Mouse (Mus musculus) forebrain, embryonic 12.5 days (tissue): ENCODE results near the gene Aknad1. TPM values are rescaled to one million over a fixed set of nuclear protein-coding genes. Genes with fewer than 3 reads are reported as not detected.

Source experiments
- ATAC-seq: fragments of 200-750 bp; cut with Nextera tagmentation; 2 replicates; pipeline ENCODE4 v1.8.0; 2017; ENCODE audit warnings: moderate TSS enrichment; ENCODE audit not compliant: low FRiP score
- H3K27ac ChIP-seq: fragments of 300-500 bp; sonication (generic); 2 replicates; pipeline ENCODE4 v1.5.1; 2016; ENCODE audit warnings: mild to moderate bottlenecking
- H3K27me3 ChIP-seq: fragments of 300-500 bp; sonication (generic); 2 replicates; pipeline ENCODE4 v1.6.1; 2016; ENCODE audit warnings: mild to moderate bottlenecking
- H3K36me3 ChIP-seq: fragments of 300-500 bp; sonication (generic); replicated peaks from 2 replicates; pipeline ENCODE4 v1.6.1; 2016; ENCODE audit warnings: mild to moderate bottlenecking
- H3K4me1 ChIP-seq: fragments of 300-500 bp; sonication (generic); 2 replicates; pipeline ENCODE4 v1.6.1; 2016
- H3K4me2 ChIP-seq: fragments of 300-500 bp; sonication (generic); 2 replicates; pipeline ENCODE4 v1.6.1; 2016; ENCODE audit warnings: mild to moderate bottlenecking, moderate library complexity
- H3K4me3 ChIP-seq: fragments of 300-500 bp; sonication (generic); replicated peaks from 2 replicates; pipeline ENCODE4 v1.5.1; 2016; ENCODE audit warnings: mild to moderate bottlenecking
- H3K9ac ChIP-seq: fragments of 300-500 bp; sonication (generic); 2 replicates; pipeline ENCODE4 v1.6.1; 2016; ENCODE audit warnings: mild to moderate bottlenecking
- H3K9me3 ChIP-seq: fragments of 300-500 bp; sonication (generic); 2 replicates; pipeline ENCODE4 v1.6.1; 2016
- WGBS: fragments of 180-500 bp; shearing (Covaris S2); methylation state at CpG from one replicate; pipeline ENCODE4 v1.1.7; 2016; 5-methylcytosine and 5-hydroxymethylcytosine counted together
- polyA plus RNA-seq: library from polyadenylated mRNA; unstranded; fragments of >200 nt; fragmentation: Nextera tagmentation; extraction: Ambion mirVana; gene quantifications from 2 replicates; pipeline ENCODE4 v1.2.1, GENCODE M21; 2016

Aknad1 gene
- polyA plus RNA-seq, 1 experiment from 2014 or later, result not detected

DNA sequence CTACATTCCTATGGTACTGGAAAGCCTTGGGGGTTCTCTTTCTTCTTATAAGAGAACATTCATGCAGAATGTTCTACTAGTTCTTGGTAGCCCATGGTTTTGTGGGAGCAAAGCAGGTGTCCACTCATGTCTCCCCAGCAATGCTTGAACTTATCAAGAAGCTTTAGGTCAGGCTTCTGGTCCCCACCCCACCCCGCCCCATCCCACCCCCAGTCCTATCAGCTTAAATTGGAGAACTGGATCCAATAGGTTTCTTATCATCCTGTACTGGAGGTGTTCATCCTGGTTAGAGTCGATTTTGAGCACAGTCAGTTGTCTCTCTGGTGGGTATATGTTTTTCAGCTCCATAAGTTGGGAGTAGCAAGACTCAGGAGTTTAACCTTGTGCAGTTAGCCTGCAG is 16.1 kb downstream of the Aknad1 start:
- ATAC-seq, result no peak

GRCm38 (mm10) chr3:108756131-108756530 is 16.7 kb downstream of the Aknad1 start:
- WGBS, result 79% methylated on average over 1 of the region's 1 CpGs
- no peak overlapping the region for H3K4me3 ChIP-seq
- no peaks in the 10 kb centered on the region for H3K4me1 ChIP-seq
- H3K9ac ChIP-seq, result no peak overlapping the region
- H3K27me3 ChIP-seq, result no peaks in the 10 kb centered on the region
- no peak for ATAC-seq
- H3K36me3 ChIP-seq, result no peaks in the 10 kb centered on the region
- H3K4me2 ChIP-seq, result no peak overlapping the region
- no peaks in the 10 kb centered on the region for H3K9me3 ChIP-seq
- no peak overlapping the region for H3K27ac ChIP-seq

More for the DNA sequence above, 16.1 kb downstream of the Aknad1 start:
- Histone ChIP-seq H3K9me3 (no peaks in the 10 kb centered on the region), H3K4me1 (no peaks in the 10 kb centered on the region), H3K36me3 (no peaks in the 10 kb centered on the region), H3K27me3 (no peaks in the 10 kb centered on the region), H3K9ac (no peak overlapping the region), H3K27ac (no peak overlapping the region), H3K4me2 (no peak overlapping the region), H3K4me3 (no peak overlapping the region)
- 91% methylated on average over 2 of the region's 2 CpGs for WGBS

DNA sequence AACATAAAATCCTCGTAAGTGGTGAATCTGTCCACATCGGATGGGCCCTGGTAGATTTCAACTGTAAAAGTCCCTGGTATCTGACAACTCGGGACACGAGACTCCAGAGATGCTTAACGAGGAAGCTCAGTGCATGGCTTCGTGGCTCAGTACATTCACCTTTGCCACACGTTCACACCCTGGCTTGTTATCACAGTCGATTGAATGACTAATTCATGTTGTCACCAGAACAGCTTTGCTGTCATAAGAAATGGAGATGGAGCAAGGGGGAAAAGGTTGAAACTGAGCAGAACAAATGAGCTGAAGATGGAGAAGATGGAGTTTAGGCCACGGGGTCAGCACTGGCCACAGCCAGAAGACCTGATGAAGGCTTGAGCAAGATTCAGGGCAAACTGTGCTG is 18.1 kb downstream of the Aknad1 start:
- WGBS, result 71% methylated on average over 9 of the region's 9 CpGs

DNA sequence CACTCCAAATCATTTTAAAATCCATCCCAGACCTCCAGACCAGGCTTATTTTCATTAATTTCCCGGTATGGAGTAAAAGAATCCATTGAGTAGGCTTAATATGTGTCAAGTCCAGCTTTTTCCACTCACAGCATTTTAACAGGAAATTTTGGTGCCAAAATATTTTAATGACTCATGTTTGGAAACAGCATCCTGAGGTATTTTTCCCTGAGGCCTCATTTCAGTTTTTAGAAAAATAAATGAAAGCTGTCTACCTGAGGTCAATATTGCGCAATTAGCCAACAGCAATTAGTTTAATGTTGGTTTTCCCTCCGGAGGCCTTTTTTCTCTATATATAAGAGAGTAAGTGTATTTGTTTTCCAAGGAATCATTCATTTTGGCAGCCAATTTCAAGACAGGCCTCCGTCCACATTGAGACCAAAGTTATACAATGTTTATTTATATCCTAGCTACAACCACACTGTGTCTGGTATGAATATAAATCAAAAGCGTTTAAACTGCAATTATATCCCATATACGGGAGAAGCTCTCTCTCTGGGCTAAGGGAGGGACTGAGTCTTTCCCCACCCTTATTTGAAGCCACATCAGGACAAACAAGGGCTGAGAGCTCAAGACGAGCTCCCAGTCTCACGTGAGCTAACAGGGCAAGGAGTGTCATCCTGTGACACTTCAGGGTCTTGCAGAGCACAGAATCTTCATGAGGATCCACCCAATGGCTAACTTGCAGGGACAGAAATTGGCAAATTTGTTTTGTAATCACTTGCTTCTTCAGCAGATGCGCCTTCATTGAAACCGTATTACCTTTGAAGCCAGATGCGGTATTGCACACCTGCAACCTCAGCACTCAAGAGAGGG is 20.3 kb downstream of the Aknad1 start:
- H3K27ac ChIP-seq, result no peak overlapping the region
- no peak overlapping the region for H3K4me2 ChIP-seq
- H3K36me3 ChIP-seq, result no peaks in the 10 kb centered on the region
- H3K27me3 ChIP-seq, result no peaks in the 10 kb centered on the region
- WGBS, result 88% methylated on average over 11 of the region's 11 CpGs
- H3K4me3 ChIP-seq, result no peak overlapping the region
- no peaks in the 10 kb centered on the region for H3K9me3 ChIP-seq
- no peak for ATAC-seq
- H3K4me1 ChIP-seq, result no peaks in the 10 kb centered on the region
- H3K9ac ChIP-seq, result no peak overlapping the region

More for the DNA sequence above, 18.1 kb downstream of the Aknad1 start:
- H3K9ac ChIP-seq, result no peak overlapping the region
- no peak overlapping the region for H3K4me2 ChIP-seq
- no peaks in the 10 kb centered on the region for H3K36me3 ChIP-seq
- H3K9me3 ChIP-seq, result no peaks in the 10 kb centered on the region
- no peak overlapping the region for H3K27ac ChIP-seq
- ATAC-seq, result no peak
- H3K4me3 ChIP-seq, result no peak overlapping the region
- no peaks in the 10 kb centered on the region for H3K4me1 ChIP-seq
- H3K27me3 ChIP-seq, result no peaks in the 10 kb centered on the region

GRCm38 (mm10) chr3:108762597-108763111 is 23.2 kb downstream of the Aknad1 start:
- no peaks in the 10 kb centered on the region for H3K36me3 ChIP-seq
- H3K27ac ChIP-seq, result no peak overlapping the region
- no peaks in the 10 kb centered on the region for H3K9me3 ChIP-seq
- no peak overlapping the region for H3K4me3 ChIP-seq
- H3K27me3 ChIP-seq, result no peaks in the 10 kb centered on the region
- no peak overlapping the region for H3K4me2 ChIP-seq
- ATAC-seq, result no peak
- 87% methylated on average over 7 of the region's 7 CpGs for WGBS
- no peak overlapping the region for H3K9ac ChIP-seq
- H3K4me1 ChIP-seq, result no peaks in the 10 kb centered on the region

DNA sequence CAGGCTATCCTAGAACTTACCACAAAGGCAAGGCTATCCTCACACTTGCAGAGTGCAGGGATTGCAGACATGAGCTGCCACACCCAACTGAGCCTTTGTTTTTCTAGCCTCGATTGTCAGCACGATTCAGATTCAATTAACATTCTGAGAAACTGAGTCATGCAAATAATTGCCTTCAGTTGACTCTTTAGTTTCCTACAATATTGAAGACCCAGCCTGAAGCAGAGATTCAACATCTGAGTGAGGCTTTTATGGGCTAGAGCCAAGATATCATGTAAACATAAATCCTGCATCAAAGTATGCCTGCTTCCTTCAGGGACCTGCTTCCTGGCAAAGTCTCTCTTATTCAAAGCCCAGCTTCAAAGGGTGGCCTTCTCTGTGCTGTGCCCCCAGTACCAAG is 24.2 kb downstream of the Aknad1 start:
- H3K27me3 ChIP-seq, result no peaks in the 10 kb centered on the region
- no peaks in the 10 kb centered on the region for H3K9me3 ChIP-seq
- H3K4me2 ChIP-seq, result no peak overlapping the region
- H3K4me3 ChIP-seq, result no peak overlapping the region
- H3K4me1 ChIP-seq, result no peaks in the 10 kb centered on the region
- ATAC-seq, result no peak
- H3K9ac ChIP-seq, result no peak overlapping the region
- no peak overlapping the region for H3K27ac ChIP-seq
- H3K36me3 ChIP-seq, result no peaks in the 10 kb centered on the region
- 75% methylated on average over 2 of the region's 2 CpGs for whole genome bisulfite sequencing

- no peak overlapping the region for H3K9ac ChIP-seq
- 69% methylated on average over 7 of the region's 7 CpGs for WGBS
Measured at GRCm38 (mm10) chr3:108764976-108765375, 25.5 kb downstream of the Aknad1 start.

DNA sequence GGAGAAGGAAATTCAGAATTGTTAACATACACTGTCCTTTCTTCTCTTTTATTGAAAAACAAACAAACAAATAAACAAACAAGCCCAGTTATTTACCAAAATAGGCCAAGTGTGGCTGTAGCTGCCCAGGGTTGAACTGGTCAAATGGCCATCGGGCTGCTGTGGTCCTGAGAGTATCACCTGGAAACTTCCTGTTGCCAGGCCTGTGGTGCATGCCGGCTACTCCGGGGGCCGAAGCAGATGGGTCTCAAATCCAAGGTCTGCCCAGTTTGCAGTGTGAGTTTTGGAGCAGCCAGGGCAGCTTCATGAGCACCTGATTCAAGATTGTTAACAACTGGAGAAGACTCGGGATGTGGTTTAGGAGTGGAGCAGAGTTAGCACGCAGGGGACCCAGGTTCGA is 26.0 kb downstream of the Aknad1 start:
- 90% methylated on average over 7 of the region's 7 CpGs for WGBS
- Histone ChIP-seq H3K4me2 (no peak overlapping the region), H3K4me3 (no peak overlapping the region), H3K27ac (no peak overlapping the region), H3K27me3 (no peaks in the 10 kb centered on the region), H3K9me3 (no peaks in the 10 kb centered on the region), H3K36me3 (no peaks in the 10 kb centered on the region), H3K9ac (no peak overlapping the region), H3K4me1 (no peaks in the 10 kb centered on the region)
- no peak for ATAC-seq

More at GRCm38 (mm10) chr3:108764976-108765375, 25.5 kb downstream of the Aknad1 start:
- Histone ChIP-seq H3K4me3 (no peak overlapping the region), H3K9me3 (no peaks in the 10 kb centered on the region), H3K4me1 (no peaks in the 10 kb centered on the region), H3K27ac (no peak overlapping the region), H3K36me3 (no peaks in the 10 kb centered on the region), H3K27me3 (no peaks in the 10 kb centered on the region), H3K4me2 (no peak overlapping the region)
- no peak for ATAC-seq

DNA sequence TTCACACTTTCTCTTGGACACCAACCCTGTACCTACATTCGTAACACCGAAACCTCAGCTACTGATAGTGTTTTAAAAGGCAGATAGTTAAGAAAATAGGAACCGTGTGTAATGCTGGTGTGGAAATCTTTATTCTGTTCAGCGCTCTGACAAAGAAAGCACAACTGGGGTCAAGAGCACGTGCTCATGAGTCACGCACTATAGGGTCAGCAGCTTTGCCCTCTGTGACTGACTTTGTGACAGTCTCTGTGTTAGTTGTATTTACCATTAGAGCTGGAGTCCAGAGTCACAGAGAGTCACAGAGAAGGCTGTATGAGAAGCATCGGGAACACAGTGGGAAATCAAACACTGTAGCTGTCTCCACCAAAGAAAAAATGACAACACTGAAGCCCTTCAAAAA is 27.5 kb downstream of the Aknad1 start:
- no peak overlapping the region for H3K4me3 ChIP-seq
- no peak for ATAC-seq
- no peak overlapping the region for H3K4me2 ChIP-seq
- no peak overlapping the region for H3K9ac ChIP-seq
- no peaks in the 10 kb centered on the region; the same call in 1 of the 2 replicates for H3K4me1 ChIP-seq
- H3K27ac ChIP-seq, result no peak overlapping the region
- H3K27me3 ChIP-seq, result no peaks in the 10 kb centered on the region
- 89% methylated on average over 7 of the region's 7 CpGs for WGBS
- H3K9me3 ChIP-seq, result no peaks in the 10 kb centered on the region
- H3K36me3 ChIP-seq, result no peaks in the 10 kb centered on the region

GRCm38 (mm10) chr3:108767416-108767815 is 28.0 kb downstream of the Aknad1 start:
- Histone ChIP-seq H3K27ac (no peak overlapping the region), H3K36me3 (no peaks in the 10 kb centered on the region), H3K27me3 (no peaks in the 10 kb centered on the region), H3K4me2 (no peak overlapping the region), H3K9ac (no peak overlapping the region), H3K4me3 (no peak overlapping the region), H3K4me1 (no peaks in the 10 kb centered on the region; the same call in 1 of the 2 replicates), H3K9me3 (no peaks in the 10 kb centered on the region)
- ATAC-seq, result no peak
- 88% methylated on average over 10 of the region's 10 CpGs for WGBS

- 89% methylated on average over 6 of the region's 6 CpGs for WGBS
- no peaks in the 10 kb centered on the region for H3K27me3 ChIP-seq
- no peaks in the 10 kb centered on the region; the same call in 1 of the 2 replicates for H3K4me1 ChIP-seq
- no peak overlapping the region for H3K4me3 ChIP-seq
- H3K9ac ChIP-seq, result no peak overlapping the region
- no peaks in the 10 kb centered on the region for H3K36me3 ChIP-seq
- no peak overlapping the region for H3K27ac ChIP-seq
- no peak for ATAC-seq
- no peaks in the 10 kb centered on the region for H3K9me3 ChIP-seq
- no peak overlapping the region for H3K4me2 ChIP-seq
Measured at GRCm38 (mm10) chr3:108769547-108769946, 30.1 kb downstream of the Aknad1 start.

DNA sequence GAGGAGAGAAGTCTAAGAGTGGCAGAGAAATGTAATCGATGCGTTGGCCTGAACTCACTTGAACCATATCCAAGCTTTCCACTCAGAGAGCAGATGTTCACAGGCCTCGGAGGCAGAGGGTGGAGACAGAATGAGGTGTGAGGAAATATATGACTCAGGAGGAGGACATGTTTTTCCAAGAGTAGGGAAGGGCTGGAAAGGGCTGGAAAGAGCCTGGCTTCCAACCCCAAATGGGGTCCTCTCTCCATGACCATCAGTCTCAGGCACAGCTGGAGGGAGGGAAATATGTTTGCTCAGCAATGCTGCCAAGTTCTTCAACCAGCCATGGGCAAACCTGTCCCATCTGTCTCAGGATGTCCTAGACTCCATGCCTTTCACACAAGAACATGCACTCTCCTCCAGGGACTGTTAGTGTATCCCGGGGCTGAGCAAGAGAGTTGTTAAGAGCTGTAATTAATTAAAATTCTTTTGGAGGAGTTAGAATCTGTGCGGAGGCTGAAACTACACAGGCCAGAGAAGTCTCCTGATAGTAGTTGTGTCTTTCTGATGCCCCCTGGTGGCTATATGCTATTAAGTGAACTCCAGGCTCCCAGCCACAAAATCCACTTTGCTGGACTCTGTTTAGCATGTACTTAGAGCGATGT is 31.4 kb downstream of the Aknad1 start:
- Histone ChIP-seq H3K36me3 (no peaks in the 10 kb centered on the region), H3K9ac (no peak overlapping the region), H3K27me3 (0 out of 2 replicates have a peak, but pooled peaks cover under 1% of the 10 kb centered on the region), H3K27ac (no peak overlapping the region), H3K4me2 (no peak overlapping the region), H3K4me1 (no peaks in the 10 kb centered on the region; the same call in 1 of the 2 replicates), H3K4me3 (no peak overlapping the region), H3K9me3 (no peaks in the 10 kb centered on the region)
- peak; percentile 76 for ATAC-seq
- 53% methylated on average over 6 of the region's 6 CpGs for WGBS
